Mouse (Mus musculus) CH12F3 (cell line): ENCODE results near the gene Fhl3.

Experiments
- in situ Hi-C: fragments of 300-500 bp; cut with MboI; formaldehyde crosslinking; loops from 2 replicates; pipeline ENCODE4 v1.14.3; 2020; ENCODE audit warnings: low sequenced_read_pairs

The Fhl3 gene

DNA sequence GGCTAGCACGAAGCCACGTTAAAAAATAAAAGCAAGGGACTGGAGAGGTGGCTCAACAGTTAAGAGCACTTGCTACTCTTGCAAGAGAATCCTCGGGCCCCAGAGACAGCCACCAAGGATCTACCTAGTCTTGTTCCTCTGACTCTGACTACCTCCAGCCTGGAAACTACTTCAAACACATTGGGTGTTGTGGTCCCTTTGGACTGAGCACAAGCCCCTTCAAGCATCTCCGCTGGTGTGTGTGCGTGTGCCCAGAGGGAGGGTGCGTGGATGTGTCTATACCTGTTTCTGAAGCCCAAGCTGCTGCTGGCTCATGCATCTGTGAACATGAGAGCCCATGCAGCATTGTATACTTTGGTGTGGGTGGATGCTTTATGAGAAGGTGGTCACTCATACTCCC lies 24.5 kb upstream of the Fhl3 start:
- in situ Hi-C loops, result loop anchor here (10.0 kb wide), 1 partner anchor 721 kb away; no protein-coding TSS in a partner anchor

DNA sequence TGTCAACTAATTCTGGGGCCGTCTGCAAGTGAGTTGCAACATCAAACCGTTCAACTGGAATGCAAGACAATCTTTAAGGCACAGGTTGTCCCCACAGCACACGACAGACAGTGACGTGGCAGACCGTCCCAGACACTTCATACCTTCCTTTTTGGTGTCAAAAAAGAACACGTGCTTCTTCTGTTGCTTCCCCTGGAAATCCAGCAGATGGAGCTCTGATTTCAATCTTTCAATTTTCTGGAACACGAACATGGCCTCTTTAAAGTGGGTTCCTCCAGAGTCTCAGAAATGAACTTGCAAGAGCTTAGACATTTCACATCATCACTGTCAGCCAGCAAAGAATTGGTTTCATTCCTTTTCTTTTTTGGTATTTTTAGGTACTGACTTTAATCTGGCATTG lies 18.2 kb upstream of the Fhl3 start:
- in situ Hi-C loops, result no loop called here

DNA sequence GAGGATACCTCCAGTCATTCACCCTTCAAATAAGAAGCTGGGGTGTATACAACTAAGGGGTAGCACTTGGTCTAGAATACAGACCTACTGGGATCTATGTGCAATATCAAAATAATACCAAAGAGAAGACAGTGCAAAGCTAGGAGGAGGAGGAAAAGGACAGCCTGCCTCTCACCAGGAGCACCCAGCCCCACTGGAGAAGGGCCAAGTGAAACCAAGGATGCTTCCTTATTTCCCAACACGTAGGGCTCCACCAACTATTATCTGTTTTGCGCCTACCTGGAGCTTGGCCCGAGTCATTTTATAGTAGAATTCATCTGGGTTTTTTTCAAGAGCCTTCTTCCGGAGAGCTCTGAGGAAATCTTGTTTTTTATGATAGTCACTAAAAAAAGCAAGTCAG lies 17.0 kb upstream of the Fhl3 start:
- in situ Hi-C loops, result no loop called here

DNA sequence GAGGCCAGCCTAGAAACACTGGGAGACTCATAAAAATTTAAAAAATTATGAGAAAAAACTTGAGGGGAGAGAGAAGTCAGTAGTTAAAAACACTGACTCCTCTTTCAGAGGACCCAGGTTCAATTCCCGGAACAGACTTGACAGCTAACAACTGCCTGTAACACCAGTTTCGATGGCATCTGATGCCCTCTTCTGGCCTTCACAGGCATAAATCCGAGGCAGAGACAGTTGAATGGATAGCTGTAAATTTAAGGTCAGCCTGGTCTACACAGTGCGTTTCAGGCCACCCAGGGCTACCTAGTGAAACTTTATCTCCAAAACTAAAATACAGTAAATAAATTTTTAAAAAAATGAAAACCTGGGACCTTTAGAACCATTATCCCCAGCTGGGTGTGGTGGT lies 15.5 kb upstream of the Fhl3 start:
- in situ Hi-C loops, result no loop called here

DNA sequence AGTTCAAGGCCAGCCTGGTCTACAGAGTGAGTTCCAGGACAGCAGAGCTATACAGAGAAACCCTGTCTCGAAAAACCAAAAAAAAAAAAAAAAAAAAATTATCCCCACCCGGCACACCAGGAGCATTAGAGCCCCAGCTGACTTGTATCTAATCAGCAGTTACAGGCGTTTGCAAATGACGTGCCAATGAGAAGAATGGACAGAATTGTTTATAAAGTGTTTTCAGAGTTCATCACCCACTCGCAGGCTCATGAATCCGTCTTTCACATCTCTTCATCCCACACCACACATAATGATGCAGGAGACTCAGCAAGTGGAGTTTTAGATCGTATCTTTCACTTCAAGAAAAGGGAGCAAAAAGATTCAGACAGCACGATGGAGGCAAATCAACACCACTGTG lies 15.0 kb upstream of the Fhl3 start:
- in situ Hi-C loops, result no loop called here

DNA sequence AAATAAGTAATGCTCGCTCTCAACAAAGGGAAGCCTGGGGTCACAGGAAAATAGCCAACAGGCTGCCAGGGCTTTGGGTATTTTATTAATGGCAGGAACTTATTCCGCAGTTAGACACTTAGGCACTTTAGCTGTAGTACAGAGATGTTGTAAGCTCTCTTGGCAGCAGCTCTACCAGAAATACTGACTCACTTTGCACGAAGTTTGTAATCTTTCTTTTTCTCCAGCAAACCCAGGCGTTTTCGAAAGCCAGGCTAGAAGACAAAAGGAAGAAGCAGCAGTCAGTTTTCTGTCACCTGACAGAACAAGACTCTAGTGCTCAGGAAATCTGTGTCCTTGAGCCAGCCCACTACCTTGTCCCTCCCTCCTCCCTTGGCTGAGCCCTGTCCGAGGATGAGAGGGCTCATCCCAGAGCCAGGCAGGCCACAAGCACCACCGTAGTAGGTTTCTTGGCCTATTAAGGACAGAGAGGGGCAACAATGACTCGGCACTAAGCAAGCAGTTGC lies 14.6 kb upstream of the Fhl3 start:
- in situ Hi-C loops, result no loop called here

DNA sequence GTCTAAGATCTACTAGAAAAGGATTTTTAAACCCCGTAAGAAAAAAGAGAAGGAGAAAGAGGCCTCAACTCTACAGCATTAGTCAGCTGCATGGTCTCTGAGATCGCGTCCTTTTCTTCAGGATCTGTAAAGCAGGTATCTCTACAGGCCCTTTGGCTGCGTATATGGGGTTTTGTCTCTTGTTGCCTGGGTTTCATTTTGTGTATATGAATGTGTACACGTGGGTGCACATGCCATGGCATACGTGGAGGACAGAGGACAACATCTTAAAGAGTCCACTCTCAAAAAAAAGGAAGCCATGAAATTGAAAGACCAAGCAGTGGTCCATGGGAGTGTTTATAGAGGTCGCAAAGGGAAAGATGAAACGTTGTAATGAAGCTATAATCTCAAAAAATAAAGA lies 9.0 kb upstream of the Fhl3 start:
- in situ Hi-C loops, result no loop called here

DNA sequence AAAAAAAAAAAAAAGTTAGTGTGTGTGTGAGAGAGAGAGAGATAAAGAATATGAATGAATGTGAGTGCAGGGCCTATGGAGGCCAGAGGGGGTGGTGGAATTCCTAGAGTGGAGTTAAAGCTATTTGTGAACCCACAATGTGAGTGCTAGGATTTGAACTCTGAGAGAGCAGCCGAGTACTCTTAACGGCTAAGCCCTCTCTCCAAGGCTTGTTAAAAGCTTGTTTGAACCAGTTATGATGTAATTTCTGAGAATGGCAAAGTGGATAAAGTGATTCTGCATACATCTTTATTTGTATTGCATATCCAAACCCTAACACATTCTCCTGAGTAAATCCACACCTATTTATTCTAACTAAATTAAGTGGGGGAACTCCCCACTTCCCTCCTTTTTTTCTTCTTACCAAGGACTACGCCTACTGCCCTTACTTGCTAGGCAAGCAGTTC lies 8.1 kb upstream of the Fhl3 start:
- in situ Hi-C loops, result no loop called here

DNA sequence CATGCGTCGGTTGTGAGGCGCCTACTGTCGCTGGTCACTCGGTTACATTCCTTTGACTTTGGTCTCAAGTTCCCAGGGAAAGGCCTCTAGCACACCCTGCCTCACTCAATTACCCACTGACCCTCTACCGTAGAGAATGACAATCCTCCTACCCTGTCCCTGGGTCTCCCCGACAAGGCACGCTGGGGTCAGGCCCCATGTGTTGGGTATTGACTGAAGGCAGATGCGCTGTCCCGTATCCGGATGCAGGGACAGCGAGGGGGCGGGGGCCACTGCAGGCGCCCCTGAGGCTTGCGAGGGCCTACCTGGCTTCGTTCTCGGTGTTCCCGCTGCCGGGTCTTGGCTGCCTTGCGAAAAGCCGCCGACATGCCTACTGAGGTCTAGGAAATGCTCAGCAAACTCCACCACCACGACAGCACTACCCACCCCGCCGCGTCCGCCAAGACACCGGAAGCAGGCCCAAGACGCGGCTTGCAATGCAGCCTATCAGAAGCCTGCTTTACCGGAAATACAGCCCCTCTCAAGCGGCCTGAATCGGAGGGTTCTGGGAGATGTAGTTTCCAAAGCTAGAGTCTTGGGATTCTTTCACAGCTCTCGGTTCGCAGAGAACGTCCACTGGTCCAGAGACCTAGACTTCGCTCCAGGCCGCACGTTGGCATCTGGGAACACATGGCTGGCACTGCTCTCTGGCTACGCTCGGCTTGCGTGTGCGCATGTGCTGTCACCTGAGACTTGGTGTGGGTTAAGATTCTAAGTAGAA lies 7.2 kb upstream of the Fhl3 start, which contains the start of gene Utp11:
TSS of gene Utp11 (minus strand) at position 466 of the 760 bp plus-strand sequence.
- in situ Hi-C loops, result no loop called here

DNA sequence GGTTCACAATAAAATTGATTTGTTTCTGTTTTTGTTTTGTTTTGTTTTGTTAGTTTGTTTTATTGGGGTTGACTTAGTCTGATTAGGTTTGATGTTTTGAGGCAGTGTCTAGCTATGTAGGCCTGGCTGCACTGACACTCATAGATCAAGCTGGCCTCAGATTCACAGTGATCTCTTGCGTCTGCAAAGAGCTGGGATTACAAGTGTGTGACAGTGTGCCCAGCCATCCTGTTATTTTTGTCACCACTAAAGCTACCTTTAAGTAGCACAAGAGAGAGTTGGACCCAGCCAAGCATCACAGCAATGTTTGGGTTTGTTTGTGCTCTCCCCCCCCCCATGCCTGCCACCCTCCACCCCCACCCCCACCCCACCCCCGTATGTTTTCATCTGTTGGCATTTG lies 5.9 kb upstream of the Fhl3 start:
- in situ Hi-C loops, result no loop called here

DNA sequence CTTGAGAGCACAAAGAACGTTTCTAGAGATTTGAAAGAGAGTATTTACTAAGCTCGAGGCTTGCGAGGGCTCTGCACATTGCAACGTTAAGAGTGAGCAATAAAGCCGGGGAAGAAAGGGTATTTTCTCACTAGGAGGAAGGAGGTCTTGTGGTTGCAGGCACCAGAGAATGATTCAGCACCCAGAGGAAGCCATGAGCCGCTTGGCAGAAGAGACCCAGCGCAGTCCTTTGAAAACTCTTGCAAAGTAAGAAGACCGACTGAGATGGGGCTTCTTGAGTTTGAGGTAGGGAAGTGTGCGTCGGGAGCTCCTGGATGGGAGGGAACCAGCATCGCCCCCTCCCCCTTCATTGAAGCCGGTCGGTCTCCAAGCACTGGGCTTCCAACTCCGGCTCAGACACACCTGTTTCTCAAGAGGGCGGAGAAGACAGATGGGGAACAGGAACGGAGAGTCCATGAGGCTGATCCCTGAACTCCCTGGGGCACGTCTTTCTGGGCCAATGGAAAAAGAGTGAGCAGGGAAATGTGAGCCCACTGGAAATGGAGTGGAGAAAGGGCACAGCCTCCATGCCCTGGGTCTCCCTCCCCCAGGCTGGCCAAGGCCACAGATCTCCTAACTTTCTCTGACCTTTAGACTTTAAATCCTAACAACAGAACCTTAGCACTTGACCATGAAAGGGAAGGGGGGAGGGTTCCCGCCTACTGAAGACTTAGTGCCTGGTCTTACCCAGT lies 4.5 kb upstream of the Fhl3 start:
- in situ Hi-C loops, result no loop called here

DNA sequence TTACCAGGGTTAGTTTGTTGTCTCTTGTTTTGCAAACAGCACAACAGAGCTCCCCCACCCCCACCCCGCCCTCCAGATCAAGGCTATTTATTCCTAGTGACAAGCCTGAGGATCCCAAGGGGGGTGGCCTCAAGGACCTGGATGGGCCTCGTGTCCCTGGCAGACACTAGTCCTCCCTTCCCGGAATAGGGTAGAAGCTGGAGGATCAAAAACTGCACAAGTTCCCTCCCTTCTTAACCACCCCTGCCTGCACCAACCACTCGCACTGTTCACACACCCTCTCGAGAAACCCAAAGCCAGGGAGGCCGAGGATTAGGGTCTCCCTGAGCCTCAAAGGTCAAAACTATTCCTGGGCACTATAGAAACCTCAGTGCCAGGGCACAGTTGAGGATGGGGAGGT lies 710 bp upstream of the Fhl3 start:
- in situ Hi-C loops, result no loop called here

DNA sequence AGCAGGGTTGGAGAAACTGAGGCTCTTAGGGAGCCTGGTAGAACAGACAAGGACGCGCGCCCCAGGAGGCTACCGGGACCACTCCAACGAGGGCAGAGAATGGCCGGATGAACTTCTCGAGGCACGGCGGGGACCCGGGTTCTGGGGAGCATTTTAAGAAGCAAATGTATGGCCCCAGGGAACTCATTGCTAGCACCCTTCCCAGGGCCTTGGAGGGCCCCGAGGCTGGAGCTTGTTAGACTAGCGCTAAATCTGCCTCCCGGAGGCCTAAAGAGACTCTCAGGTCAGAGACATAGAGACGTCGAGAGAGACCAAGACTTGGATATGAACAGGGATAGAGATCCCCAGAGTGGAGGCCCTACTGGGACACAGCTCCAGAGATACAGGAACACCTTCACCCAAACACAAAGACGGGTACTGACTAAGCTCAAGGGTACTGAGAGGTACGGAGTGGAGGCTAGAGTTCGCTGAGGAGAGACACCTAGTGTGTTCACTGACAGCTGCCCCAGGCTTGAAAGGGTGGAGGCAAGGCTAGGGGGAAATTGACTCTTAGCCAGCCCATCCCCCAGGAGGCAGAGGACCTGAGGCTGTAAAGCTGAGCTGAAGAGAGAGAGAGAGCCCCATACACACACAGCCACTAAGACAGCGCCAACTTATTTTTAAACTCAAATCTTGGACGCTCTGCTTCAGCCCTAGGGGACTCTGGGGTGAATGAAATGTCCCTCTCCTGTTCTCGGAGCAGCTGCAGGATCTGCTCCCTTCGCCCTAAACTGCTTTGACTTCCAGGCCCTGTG lies 748 bp downstream of the Fhl3 start:
- in situ Hi-C loops, result no loop called here

DNA sequence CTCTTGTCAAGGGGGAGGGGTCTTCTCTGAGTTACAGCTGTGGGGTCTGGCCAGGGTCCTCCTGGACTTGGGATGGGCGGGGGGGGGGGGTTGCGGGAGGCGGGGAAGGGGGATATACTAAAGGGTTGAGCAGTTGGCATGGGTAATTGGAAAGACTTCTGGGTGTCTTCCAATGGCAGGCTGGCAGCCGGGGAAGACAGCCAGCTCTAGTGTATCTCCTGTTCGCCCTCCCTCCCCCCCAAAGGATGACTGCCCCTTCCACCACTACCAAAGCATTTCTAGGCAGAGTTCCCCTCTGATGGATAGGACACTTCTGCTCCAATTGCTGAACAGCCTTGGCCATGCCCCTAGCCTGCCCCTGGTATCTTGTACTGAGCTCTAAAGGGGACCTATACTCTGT lies 1.4 kb downstream of the Fhl3 start:
- in situ Hi-C loops, result no loop called here

DNA sequence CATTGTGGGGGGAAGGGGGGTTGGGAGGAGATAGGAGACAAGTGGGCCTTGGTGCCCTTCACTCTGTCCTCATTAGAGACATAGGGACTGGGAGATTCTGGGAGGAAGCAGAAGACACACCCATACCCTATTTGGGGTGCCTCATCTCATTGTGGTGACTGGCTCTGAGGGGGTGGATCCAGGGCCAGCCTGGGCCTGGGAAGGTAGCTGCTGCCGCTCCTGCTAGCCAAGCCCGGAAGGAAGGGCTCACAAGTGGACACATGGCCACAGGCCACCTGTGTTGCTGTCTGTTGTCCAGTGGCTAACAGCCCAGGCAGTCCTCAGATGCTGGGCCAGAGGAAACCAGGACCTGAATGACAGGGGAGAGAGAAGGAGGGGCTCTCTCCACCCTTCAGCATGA lies 2.9 kb downstream of the Fhl3 start:
- in situ Hi-C loops, result no loop called here

DNA sequence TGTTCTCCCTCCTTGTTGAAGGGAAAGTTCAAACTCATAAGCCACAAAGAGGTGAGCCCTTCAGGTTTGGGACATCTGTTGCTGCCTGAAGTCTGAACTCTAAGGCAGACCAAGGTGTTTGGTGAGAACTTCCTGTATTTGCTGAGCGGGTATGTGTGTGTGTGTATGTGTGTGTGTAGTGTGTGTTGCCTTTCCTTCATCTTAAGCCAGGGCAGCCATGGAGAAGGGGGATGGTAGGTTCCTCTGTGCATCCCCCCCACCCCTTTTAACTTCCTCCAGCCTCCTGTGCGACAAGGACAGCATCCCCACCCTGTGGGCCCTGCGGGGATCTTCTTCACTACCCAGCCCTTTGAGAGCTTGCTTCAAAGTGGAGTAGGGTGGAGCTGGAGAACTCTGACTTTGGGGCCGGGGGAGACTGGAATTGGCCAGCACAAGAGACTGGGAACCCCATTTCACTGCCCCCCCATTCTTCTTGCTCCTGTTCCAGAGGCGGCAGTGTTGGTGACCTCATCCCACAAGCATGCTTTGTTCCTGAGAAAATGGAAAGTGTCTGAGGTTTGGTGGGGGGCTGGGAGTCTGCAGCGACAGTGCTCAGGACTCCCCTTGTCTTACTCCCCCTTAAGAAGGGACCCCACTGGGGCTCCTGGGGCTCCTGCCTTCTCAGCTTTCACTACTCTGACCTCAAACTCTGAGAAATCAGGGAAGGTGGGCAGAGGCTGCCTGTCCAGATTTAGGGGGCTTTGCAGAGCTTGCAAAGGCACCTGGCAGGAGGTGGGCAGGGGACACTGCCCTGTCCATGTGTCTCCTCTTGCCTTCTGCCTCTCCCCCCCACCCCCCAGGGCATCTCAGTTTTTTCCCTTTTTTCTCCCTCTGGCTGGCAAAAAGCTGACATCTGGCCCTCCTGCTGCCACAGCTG lies 3.6 kb downstream of the Fhl3 start:
- in situ Hi-C loops, result no loop called here

DNA sequence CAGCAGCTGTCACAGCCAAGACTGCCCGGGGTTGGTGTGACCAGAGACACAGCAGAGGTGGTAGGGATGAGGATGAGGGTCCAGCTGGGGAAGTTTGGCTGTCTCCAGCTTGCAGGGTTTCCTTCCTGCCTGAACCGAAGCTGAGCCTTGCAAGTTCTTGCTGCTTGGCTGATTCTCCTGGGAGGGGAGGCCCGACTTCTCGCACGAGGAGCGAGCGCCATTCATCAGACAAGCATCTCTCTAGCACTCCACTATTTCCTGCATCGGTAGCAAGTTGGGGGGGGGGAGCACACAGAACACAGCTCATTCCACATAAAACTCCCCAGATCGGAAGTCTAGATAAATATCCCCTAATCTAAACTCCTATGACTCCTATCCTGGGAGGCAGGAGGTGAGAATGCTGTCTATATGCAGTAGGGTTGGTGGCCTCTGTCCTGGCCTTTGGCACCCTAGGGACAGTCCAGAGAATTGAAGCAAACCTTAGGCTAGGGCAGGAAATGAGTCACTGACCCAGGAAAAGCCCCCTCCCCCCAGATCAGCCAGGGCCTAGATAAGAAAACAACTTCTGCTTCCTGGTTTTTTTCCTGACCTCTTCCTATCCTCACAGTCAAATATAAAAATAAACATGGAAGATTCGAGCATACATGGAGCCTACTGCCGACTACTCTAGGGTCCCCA lies 4.4 kb downstream of the Fhl3 start:
- in situ Hi-C loops, result no loop called here

DNA sequence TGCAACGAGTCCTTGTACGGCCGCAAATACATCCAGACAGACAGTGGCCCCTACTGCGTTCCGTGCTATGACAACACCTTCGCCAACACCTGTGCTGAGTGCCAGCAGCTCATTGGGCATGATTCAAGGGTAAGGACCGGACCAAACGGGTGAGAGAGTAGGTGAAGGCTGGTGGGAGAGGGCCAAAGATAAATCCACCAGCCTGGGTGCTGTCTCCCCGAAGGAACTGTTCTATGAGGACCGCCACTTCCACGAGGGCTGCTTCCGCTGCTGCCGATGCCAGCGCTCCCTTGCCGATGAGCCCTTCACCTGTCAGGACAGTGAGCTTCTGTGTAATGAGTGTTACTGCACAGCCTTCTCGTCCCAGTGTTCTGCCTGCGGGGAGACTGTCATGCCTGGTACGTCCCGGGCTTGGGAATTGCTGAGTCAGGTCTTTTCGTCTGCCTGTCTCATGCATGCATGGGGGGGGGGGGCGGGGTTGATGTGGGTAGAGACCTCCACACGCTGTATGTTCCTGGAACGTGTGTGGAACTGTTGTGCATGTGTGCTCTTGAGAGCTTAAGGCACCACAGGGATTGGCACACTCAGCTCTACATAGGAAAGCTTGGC lies 5.3 kb downstream of the Fhl3 start:
- in situ Hi-C loops, result no loop called here
